Comparison of ENCODE assay signal across 22 mouse cellular contexts in the genomic region with DNA sequence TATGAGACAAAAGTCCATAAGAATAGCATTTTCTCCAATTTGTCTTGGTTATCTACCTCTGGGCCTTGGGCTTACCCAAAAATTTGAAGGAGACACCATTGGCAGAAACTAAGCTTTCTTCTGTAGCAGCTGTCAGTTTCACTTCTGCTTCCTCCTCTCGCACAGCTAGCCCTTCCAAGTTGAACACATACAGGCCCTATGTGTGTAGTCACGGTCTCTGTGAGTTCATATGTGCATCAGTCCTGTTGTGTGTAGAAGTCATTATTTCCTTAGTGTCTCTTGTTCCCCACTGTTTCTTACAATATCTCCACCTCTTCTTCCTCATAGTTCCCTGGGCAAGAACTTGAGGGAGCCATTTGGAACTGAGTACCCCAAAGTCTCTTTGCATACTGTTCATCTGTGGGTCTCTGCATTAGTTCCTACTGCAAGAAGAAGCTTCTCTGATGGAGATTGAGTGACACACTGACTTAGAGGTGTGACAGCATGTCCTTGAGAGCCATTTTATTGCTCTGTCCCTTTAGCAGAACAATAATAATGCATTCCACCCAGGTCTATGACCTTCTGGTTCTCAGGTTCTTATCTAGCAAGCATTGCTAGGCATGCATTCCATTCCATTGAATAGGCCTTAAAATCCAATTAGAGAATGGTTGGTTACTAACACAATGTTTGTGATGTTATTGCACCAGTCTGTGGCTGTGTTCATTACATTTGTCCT.
DNase-seq lines count a peak whose midpoint lies in the region; ATAC-seq and TF ChIP-seq lines count a peak whose summit lies in the region.
"Had no signal": no experiment of that assay in that cellular context is flagged by ENCODE, and none has a peak within 500 bp of the region (broad histone marks: within the 10 kb centered on the region; RNA-seq: fewer than 3 reads in every experiment).

No protein-coding gene starts in this region.

- TF ChIP-seq EP300 in CH12.LX (IDR thresholded peaks at IDR 0.05; ENCODE audit: low read length): peak; percentile 99

- H3K27me3 ChIP-seq in CH12.LX (replicated peaks): no peaks in the 10 kb centered on the region
- H3K27me3 ChIP-seq in midbrain, embryonic 11.5 days (ENCODE audit: control insufficient read depth, insufficient read depth, low read length): no peaks in the 10 kb centered on the region
- H3K27me3 ChIP-seq: forebrain, embryonic 12.5 days; heart, embryonic 13.5 days; hindbrain, embryonic 12.5 days; Patski had no signal

- in situ Hi-C loops in CH12.LX (cut with MboI; ENCODE audit: low pct_ligation_motif_present, low pct_unique_long_range_greater_than_20kb, low sequenced_read_pairs): no loop called here

- H3K4me2 ChIP-seq in CH12.LX (ENCODE audit: insufficient read depth, low read depth, poor library complexity, severe bottlenecking): no peak overlapping the region; the same call in 1 of the 2 replicates
- no peak overlapping the region for H3K4me2 ChIP-seq in midbrain, embryonic 11.5 days
- H3K4me2 ChIP-seq: forebrain, embryonic 12.5 days; heart, embryonic 13.5 days; hindbrain, embryonic 12.5 days had no signal

- no peak for TF ChIP-seq CTCF in CH12.LX (conservative IDR thresholded peaks at IDR 0.05 in 1 of 2, IDR thresholded peaks at IDR 0.05 in 1 of 2; ENCODE audit: low read depth in 2 of 2, low read length in 2 of 2)

- no peaks in the 10 kb centered on the region for H3K9me3 ChIP-seq in CH12.LX (replicated peaks; ENCODE audit: low read length)
- H3K9me3 ChIP-seq in midbrain, embryonic 11.5 days (ENCODE audit: control insufficient read depth, low read length): no peaks in the 10 kb centered on the region
- H3K9me3 ChIP-seq: forebrain, embryonic 12.5 days; heart, embryonic 13.5 days; hindbrain, embryonic 12.5 days had no signal

- dilution Hi-C loops in CH12.LX (cut with MboI; ENCODE audit: extremely low pct_ligation_motif_present, extremely low pct_unique_long_range_greater_than_20kb, low sequenced_read_pairs): no loop called here

- intact Hi-C loops in heart, postnatal 14 days (cut with DNase I): no loop called here

- no peaks in the 10 kb centered on the region for H3K79me2 ChIP-seq in CH12.LX (replicated peaks; ENCODE audit: control insufficient read depth, extremely low read depth, insufficient read depth, poor library complexity, severe bottlenecking)

- TF ChIP-seq POLR2A in CH12.LX (IDR thresholded peaks at IDR 0.05; ENCODE audit: low read depth, low read length): no peak

- peak overlapping the region; percentile 3; the same call in 1 of the 2 replicates for H3K27ac ChIP-seq in CH12.LX (ENCODE audit: insufficient read depth, low read depth)
- H3K27ac ChIP-seq in midbrain, embryonic 11.5 days (ENCODE audit: low read depth, low read length): no peak overlapping the region
- H3K27ac ChIP-seq: forebrain, embryonic 12.5 days; gastrocnemius, adult 2 months; heart, embryonic 13.5 days; hindbrain, embryonic 12.5 days had no signal

- no peak overlapping the region for H3K4me3 ChIP-seq in CH12.LX (replicated peaks in 1 of 3; ENCODE audit: low read depth in 2 of 3, low read length in 2 of 3, poor library complexity in 1 of 3)
- H3K4me3 ChIP-seq in midbrain, embryonic 11.5 days (ENCODE audit: low read depth, low read length): no peak overlapping the region
- H3K4me3 ChIP-seq: forebrain, embryonic 12.5 days; gastrocnemius, adult 2 months; heart, embryonic 13.5 days; hindbrain, embryonic 12.5 days had no signal

- peak; percentile 74 for ATAC-seq in megakaryocyte, adult 5-6 weeks (ENCODE audit: poor library complexity, severe bottlenecking)
- no peak for ATAC-seq in midbrain, embryonic 11.5 days (ENCODE audit: low FRiP score)
- ATAC-seq: activated CD4-positive, CD25-positive, alpha-beta regulatory T cell, adult 4 months; forebrain, embryonic 16.5 days; hindbrain, embryonic 16.5 days; inflammation-experienced regulatory T-cells, adult 6 months; Patski had no signal

- no peaks in the 10 kb centered on the region for H3K36me3 ChIP-seq in CH12.LX (replicated peaks in 1 of 2; ENCODE audit: control insufficient read depth in 1 of 2, insufficient read depth in 1 of 2, low read length in 1 of 2)
- H3K36me3 ChIP-seq in midbrain, embryonic 11.5 days (ENCODE audit: control insufficient read depth, insufficient read depth, low read length): no peaks in the 10 kb centered on the region
- H3K36me3 ChIP-seq: forebrain, embryonic 12.5 days; heart, embryonic 13.5 days; hindbrain, embryonic 12.5 days had no signal

- peaks cover 4 to 11% of the 10 kb centered on the region in 2 experiments; a peak in 3 of 4 replicates for H3K4me1 ChIP-seq in CH12.LX (ENCODE audit: control insufficient read depth in 1 of 2, insufficient read depth in 2 of 2)
- no peaks in the 10 kb centered on the region for H3K4me1 ChIP-seq in midbrain, embryonic 11.5 days (ENCODE audit: control insufficient read depth, insufficient read depth, low read length)
- H3K4me1 ChIP-seq: forebrain, embryonic 12.5 days; heart, embryonic 13.5 days; hindbrain, embryonic 12.5 days had no signal

- no peak for TF ChIP-seq RAD21 in CH12.LX (IDR thresholded peaks at IDR 0.05; ENCODE audit: low read depth, low read length)

- DNase-seq in lung, postnatal 36 days: peak; percentile 3
- DNase-seq in lung, postnatal 25 days (ENCODE audit: low spot score): no peak
- DNase-seq in CH12.LX (ENCODE audit: extremely low read depth): peak; percentile 86
- DNase-seq in midbrain, embryonic 11.5 days (ENCODE audit: low spot score, missing footprints): no peak
- no peak for DNase-seq in heart, postnatal 14 days
- DNase-seq: adrenal gland, postnatal 14 days; cerebellum, adult 11-12 months; cerebellum, adult 9-10 months; cerebellum, postnatal 25 days; gastrocnemius, adult 2 months; gastrocnemius, postnatal 25 days; heart, adult 11 months; heart, postnatal 4 days had no signal

- WGBS in midbrain, embryonic 11.5 days: 98% methylated on average over 2 of the region's 2 CpGs

- no peak overlapping the region for H3K9ac ChIP-seq in CH12.LX (ENCODE audit: insufficient read depth, low read depth)
- no peak overlapping the region for H3K9ac ChIP-seq in midbrain, embryonic 11.5 days (ENCODE audit: low read length)
- H3K9ac ChIP-seq: forebrain, embryonic 12.5 days; heart, embryonic 13.5 days; hindbrain, embryonic 12.5 days had no signal

TF ChIP-seq in CH12.LX, 34 proteins besides CTCF, POLR2A, EP300 and RAD21:
- TF ChIP-seq MAFK (IDR thresholded peaks at IDR 0.05; ENCODE audit: insufficient replicate concordance, low read length) (no peak), MAX (IDR thresholded peaks at IDR 0.05; ENCODE audit: low read length) (0 out of 2 replicates have a peak, but pooled peaks have one; percentile 18), IRF4 (IDR thresholded peaks at IDR 0.05; ENCODE audit: low read depth, low read length) (peak; percentile 98), JUND (conservative IDR thresholded peaks at IDR 0.05; ENCODE audit: low read depth, low read length) (no peak), USF2 (conservative IDR thresholded peaks at IDR 0.05; ENCODE audit: low read depth, low read length) (no peak), BHLHE40 (IDR thresholded peaks at IDR 0.05; ENCODE audit: low read depth, low read length) (peak; percentile 56), ZNF384 (IDR thresholded peaks at IDR 0.05; ENCODE audit: low read depth, low read length) (no peak), ETS1 (conservative IDR thresholded peaks at IDR 0.05; ENCODE audit: low read depth, low read length) (0 out of 2 replicates have a peak, but pooled peaks have one; percentile 28), ZC3H11A (IDR thresholded peaks at IDR 0.05; ENCODE audit: low read depth, low read length) (no peak), HCFC1 (IDR thresholded peaks at IDR 0.05; ENCODE audit: low read depth, low read length) (no peak), JUN (IDR thresholded peaks at IDR 0.05; ENCODE audit: insufficient read depth, low read depth, low read length) (no peak), SMC3 (IDR thresholded peaks at IDR 0.05; ENCODE audit: low read depth, low read length) (no peak), PAX5 (IDR thresholded peaks at IDR 0.05; ENCODE audit: low read length) (no peak), CHD1 (IDR thresholded peaks at IDR 0.05; ENCODE audit: low read depth, low read length) (no peak), NELFE (IDR thresholded peaks at IDR 0.05; ENCODE audit: low read depth, low read length) (no peak), MAZ (IDR thresholded peaks at IDR 0.05; ENCODE audit: low read depth, low read length) (no peak), MEF2A (IDR thresholded peaks at IDR 0.05; ENCODE audit: borderline replicate concordance, low read depth, low read length) (0 out of 2 replicates have a peak, but pooled peaks have one; percentile 46), UBTF (IDR thresholded peaks at IDR 0.05; ENCODE audit: low read depth, low read length) (no peak), ZKSCAN1 (IDR thresholded peaks at IDR 0.05; ENCODE audit: borderline replicate concordance, low read depth, low read length) (no peak), RCOR1 (conservative IDR thresholded peaks at IDR 0.05; ENCODE audit: low read depth, low read length) (peak; percentile 73; the same call in 1 of the 2 replicates), TCF12 (IDR thresholded peaks at IDR 0.05; ENCODE audit: low read depth, low read length) (peak; percentile 88), NRF1 (IDR thresholded peaks at IDR 0.05; ENCODE audit: low read depth, low read length) (no peak), KAT2A (IDR thresholded peaks at IDR 0.05; ENCODE audit: insufficient replicate concordance, low read length) (no peak), ZMIZ1 (IDR thresholded peaks at IDR 0.05; ENCODE audit: low read depth, low read length) (no peak), SIN3A (IDR thresholded peaks at IDR 0.05; ENCODE audit: low read length) (no peak), ELF1 (IDR thresholded peaks at IDR 0.05; ENCODE audit: low read depth, low read length) (no peak), MYC (IDR thresholded peaks at IDR 0.05; ENCODE audit: low read depth, low read length) (peak; percentile 31; the same call in 1 of the 2 replicates), CHD2 (IDR thresholded peaks at IDR 0.05; ENCODE audit: low read length) (no peak), USF1 (IDR thresholded peaks at IDR 0.05; ENCODE audit: low read depth, low read length) (no peak), MXI1 (IDR thresholded peaks at IDR 0.05; ENCODE audit: low read depth, low read length) (no peak), POLR2AphosphoS2 (IDR thresholded peaks at IDR 0.05; ENCODE audit: low read depth, low read length) (no peak), E2F4 (IDR thresholded peaks at IDR 0.05; ENCODE audit: insufficient replicate concordance, low read depth, low read length) (no peak), TBP (conservative IDR thresholded peaks at IDR 0.05; ENCODE audit: low read depth, low read length) (no peak), GABPA (IDR thresholded peaks at IDR 0.05; ENCODE audit: insufficient replicate concordance, low read depth, low read length) (no peak)

Comparison
In these comparisons a context has a peak if more than half of its experiments do, and no peak if none do; other contexts are left out.
1. DNase-seq: peak in lung, postnatal 36 days (single experiment) and CH12.LX (single experiment); none in lung, postnatal 25 days (single experiment), midbrain, embryonic 11.5 days (single experiment) and heart, postnatal 14 days (0 of 2).